Mouse (Mus musculus) cerebellum, adult 2 months (tissue): ENCODE results near the gene Fgfr2.

Experiments used
- CTCF ChIP-seq: fragments of 200-500 bp; IDR thresholded peaks from 2 replicates; pipeline ENCODE4 v1.5.1; 2011; ENCODE audit warnings: low read depth, mild to moderate bottlenecking, control low read depth, low read length, moderate library complexity, borderline replicate concordance; ENCODE audit not compliant: insufficient read depth
- POLR2A ChIP-seq: fragments of 200-500 bp; IDR thresholded peaks from 2 replicates; pipeline ENCODE4 v1.6.1; 2011; ENCODE audit warnings: low read length, control low read depth, borderline replicate concordance; ENCODE audit not compliant: insufficient read depth

- TF ChIP-seq POLR2A = no peak
- no peak for TF ChIP-seq CTCF
Measured at GRCm38 (mm10) chr7:131861157-131861556, 1262.0 kb downstream of the Fgfr2 start.
